Mouse (Mus musculus): ENCODE results near the gene Scp2.

DNA sequence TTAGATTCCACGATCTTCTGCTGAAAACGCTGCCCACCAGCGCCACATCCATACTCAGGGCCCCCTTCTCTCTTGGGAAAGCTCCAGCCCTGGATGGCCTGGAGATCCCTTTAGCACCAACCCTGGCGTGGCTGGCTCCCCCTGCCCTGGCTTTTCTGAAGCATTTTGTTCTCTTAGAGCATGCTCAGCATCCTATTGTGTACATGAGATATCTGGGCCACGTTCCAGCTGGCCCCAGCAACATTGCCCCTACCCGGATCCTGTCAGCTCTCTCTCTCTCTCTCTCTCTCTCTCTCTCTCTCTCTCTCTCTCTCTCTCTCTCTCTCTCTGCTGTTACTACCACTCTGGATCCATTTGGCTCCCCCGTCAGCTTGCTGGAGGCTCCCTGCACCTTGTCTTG lies 139.5 kb downstream of the Scp2 start:
- TF ChIP-seq CTCF (IDR thresholded peaks at IDR 0.05; ENCODE audit: borderline replicate concordance, insufficient read depth, low read depth, low read length) (no peak), POLR2A (IDR thresholded peaks at IDR 0.05; ENCODE audit: borderline replicate concordance, insufficient read depth, low read length) (no peak)
